Mouse (Mus musculus) lung, postnatal 10 days (tissue): ENCODE data around the gene Spon1.

Source experiments
- DNase-seq: peaks from one replicate; pipeline ENCODE4 v3.0.0; 2021

Gene Spon1

GRCm38 (mm10) chr7:113765667-113766497, at the start of gene Spon1:
Gene Spon1, plus strand, starts transcription at chr7:113765998.
- peak; percentile 67 for DNase-seq

- DNase-seq: no peak
Observed at GRCm38 (mm10) chr7:113721994-113722393, 43.8 kb upstream of the Spon1 start.

- no peak for DNase-seq
Observed at GRCm38 (mm10) chr7:113723905-113724304, 41.9 kb upstream of the Spon1 start.

GRCm38 (mm10) chr7:113727999-113728713, 37.6 kb upstream of the Spon1 start:
- no peak for DNase-seq

GRCm38 (mm10) chr7:113728926-113729325, 36.9 kb upstream of the Spon1 start:
- DNase-seq: no peak

GRCm38 (mm10) chr7:113730406-113731247, 35.2 kb upstream of the Spon1 start:
- DNase-seq: no peak

- DNase-seq: no peak
Observed at GRCm38 (mm10) chr7:113737790-113738362, 27.9 kb upstream of the Spon1 start.

GRCm38 (mm10) chr7:113739181-113739580, 26.6 kb upstream of the Spon1 start:
- DNase-seq: no peak

GRCm38 (mm10) chr7:113742644-113743043, 23.2 kb upstream of the Spon1 start:
- no peak for DNase-seq

GRCm38 (mm10) chr7:113743982-113744381, 21.8 kb upstream of the Spon1 start:
- no peak for DNase-seq

- DNase-seq: no peak
Observed at GRCm38 (mm10) chr7:113756616-113757015, 9.2 kb upstream of the Spon1 start.

GRCm38 (mm10) chr7:113759212-113759611, 6.6 kb upstream of the Spon1 start:
- peak; percentile 59 for DNase-seq

- DNase-seq: no peak
Observed at GRCm38 (mm10) chr7:113765133-113765532, 665 bp upstream of the Spon1 start.

- peak; percentile 20 for DNase-seq
Observed at GRCm38 (mm10) chr7:113766498-113766941, 722 bp downstream of the Spon1 start.

- DNase-seq: no peak
Observed at GRCm38 (mm10) chr7:113767546-113767945, 1.7 kb downstream of the Spon1 start.

GRCm38 (mm10) chr7:113768174-113768935, 2.6 kb downstream of the Spon1 start:
- DNase-seq: no peak

GRCm38 (mm10) chr7:113769281-113769680, 3.5 kb downstream of the Spon1 start:
- no peak for DNase-seq

GRCm38 (mm10) chr7:113772135-113772534, 6.3 kb downstream of the Spon1 start:
- DNase-seq: peak; percentile 30

- DNase-seq: peak; percentile 24
Observed at GRCm38 (mm10) chr7:113773436-113773835, 7.6 kb downstream of the Spon1 start.

GRCm38 (mm10) chr7:113774039-113774438, 8.2 kb downstream of the Spon1 start:
- DNase-seq: peak; percentile 75

GRCm38 (mm10) chr7:113774906-113775305, 9.1 kb downstream of the Spon1 start:
- DNase-seq: peak; percentile 71

- DNase-seq: no peak
Observed at GRCm38 (mm10) chr7:113778546-113778945, 12.7 kb downstream of the Spon1 start.
